Mouse (Mus musculus) right cerebral cortex, postnatal 25 days (tissue): ENCODE results near the gene Orc2.

Experiments used
- DNase-seq: peaks from one replicate; pipeline ENCODE4 v3.0.0; 2022

The Orc2 gene

GRCm38 (mm10) chr1:58423371-58424248 is 81.3 kb downstream of the Orc2 start, which contains the start of gene Clk1:
Clk1 (minus strand) TSS chr1:58424066.
- DNase-seq, result peak; percentile 93

- no peak for DNase-seq
Observed at GRCm38 (mm10) chr1:58422879-58423278, 82.0 kb downstream of the Orc2 start.

GRCm38 (mm10) chr1:58420961-58421360 is 83.9 kb downstream of the Orc2 start:
- DNase-seq, result no peak

GRCm38 (mm10) chr1:58420032-58420431 is 84.9 kb downstream of the Orc2 start:
- DNase-seq, result no peak

GRCm38 (mm10) chr1:58416048-58416447 is 88.9 kb downstream of the Orc2 start:
- no peak for DNase-seq

GRCm38 (mm10) chr1:58415442-58415841 is 89.5 kb downstream of the Orc2 start:
- DNase-seq, result no peak
